Mouse (Mus musculus): ENCODE measurements around the gene Plk2.
A peak's percentile ranks its signal among the peaks of the same experiment; 100 is the strongest.
"Not testable (repeated sequence)": the region's sequence is repeated elsewhere in the genome, so short reads cannot be mapped to it uniquely, and the experiment has no call there.

Plk2 gene

DNA sequence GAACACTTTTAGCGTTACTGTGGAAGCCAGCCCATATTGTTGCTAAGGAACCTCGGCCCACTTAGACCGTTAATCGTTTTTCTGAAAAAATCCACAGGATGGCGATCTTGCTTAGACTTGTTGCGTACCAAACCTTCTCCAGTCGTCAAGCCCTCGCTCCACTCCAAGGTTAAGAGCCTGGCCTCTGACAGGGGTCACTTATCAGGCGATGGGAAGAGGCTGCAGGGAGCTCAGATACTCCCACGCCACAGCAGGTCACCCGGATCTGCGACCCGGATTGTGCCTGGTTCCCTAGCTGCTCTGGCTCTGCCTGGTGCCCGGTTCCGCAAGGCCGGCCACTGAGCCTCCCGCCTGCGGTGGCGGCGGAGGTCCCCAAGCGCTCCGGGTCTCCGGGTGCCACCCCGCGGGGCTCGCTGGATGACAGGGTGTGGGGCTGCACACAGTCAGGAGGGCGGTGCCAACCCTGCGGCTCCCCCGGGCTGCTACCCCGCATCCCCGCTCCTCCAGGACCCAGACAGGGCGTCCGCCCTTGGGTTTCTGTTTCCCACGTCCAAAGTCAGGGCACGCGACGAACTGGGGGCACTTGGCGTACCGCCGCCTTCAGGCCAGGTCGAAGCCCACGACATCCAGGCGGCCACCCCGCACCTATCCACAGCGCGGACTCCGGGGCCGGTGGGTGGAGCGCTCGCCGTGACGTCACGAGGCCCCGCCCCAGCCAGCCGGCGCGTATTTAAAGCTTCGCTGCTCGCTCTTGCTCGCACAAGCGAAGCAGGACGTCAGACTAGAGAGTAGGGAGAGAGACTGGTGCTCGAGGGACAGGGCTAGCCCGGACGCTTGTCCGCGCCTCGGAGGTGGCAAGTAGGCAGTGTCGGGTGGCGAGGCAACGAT, at the start of gene Plk2:
Plk2 (plus strand) TSS at position 756 of the 888 bp plus-strand sequence.
- DNase-seq (ENCODE audit: low read depth, low spot score), result peak; percentile 79

DNA sequence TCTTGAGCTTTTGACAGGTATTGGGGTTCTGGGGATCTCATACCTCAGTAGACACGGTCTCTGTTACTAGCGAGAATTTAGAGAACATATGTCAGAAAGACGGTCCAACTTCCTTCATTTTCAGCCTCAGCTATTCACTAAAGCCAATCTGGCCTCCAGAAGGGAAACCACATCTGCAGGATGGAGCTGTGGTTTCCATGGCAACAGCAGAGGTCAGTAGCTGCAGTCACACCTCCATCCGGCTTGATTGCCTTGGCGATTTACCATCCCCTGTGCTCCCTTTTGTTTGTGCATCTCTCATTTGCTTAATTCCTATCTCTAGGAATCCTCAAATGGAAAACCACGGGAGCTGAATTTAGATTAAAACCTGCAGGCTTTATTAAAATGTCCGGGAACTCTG, 48.1 kb upstream of the Plk2 start:
- peak; percentile 27 for DNase-seq (ENCODE audit: low read depth, low spot score)

DNA sequence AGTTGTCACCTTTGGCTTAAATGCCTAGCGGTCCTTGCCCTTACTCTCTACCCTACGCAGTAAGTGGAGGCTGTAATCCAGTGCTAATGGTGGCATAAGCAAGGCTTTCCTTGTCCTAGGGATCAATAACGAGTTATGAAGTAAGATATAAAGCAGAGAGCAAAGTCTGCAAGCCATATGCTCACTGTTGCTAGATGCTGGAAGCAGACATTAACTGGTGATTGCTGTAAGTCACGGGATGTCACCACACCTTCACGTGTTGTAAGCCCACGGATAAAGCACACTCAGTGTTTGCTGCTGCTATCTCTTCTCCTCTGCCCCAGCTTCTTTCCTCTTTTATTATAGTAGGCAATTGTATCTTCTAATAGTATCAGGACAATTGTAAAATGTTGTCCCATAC, 43.8 kb upstream of the Plk2 start:
- no peak for DNase-seq (ENCODE audit: low read depth, low spot score)

DNA sequence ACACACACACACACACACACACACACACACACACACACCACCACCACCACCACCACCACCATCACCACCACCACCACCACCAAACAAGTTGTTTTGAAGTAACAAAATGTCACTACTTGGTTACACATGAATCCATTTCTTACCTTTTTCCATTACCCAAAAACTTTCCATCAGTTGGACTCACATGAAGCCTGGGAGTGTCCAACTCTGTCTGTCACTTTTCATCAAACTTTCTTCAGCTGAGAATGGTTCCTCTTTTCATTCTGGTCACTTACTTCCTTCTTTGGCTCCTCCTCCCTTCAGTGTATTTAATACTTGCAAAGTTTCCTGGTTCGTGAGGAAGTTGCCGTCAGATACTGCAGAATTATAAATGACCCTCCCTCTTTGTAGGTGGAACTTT, 37.9 kb upstream of the Plk2 start, which contains the start of gene Gapt:
Gapt (minus strand) TSS at position 259 of the 400 bp plus-strand sequence.
- no peak for DNase-seq (ENCODE audit: low read depth, low spot score)

DNA sequence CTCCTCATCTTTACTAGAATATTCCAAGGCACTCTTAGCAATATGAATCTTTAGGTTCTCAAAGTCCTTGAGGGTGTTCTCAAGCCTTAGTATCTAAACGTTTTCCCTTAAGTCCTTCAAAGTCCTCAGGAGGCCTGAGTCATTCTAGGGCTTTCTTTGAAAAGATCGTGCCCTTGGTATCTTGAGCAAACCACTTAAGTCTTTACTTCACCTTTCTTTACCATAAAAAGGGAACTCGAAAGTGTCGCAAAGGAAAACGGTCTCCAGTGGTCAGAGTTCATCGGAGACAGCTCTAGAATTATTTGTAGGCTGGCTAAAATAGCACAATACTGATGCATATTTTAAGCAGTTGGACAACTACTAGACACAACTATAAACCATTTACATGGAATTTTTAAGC, 31.1 kb upstream of the Plk2 start:
- DNase-seq (ENCODE audit: low read depth, low spot score), result no peak

DNA sequence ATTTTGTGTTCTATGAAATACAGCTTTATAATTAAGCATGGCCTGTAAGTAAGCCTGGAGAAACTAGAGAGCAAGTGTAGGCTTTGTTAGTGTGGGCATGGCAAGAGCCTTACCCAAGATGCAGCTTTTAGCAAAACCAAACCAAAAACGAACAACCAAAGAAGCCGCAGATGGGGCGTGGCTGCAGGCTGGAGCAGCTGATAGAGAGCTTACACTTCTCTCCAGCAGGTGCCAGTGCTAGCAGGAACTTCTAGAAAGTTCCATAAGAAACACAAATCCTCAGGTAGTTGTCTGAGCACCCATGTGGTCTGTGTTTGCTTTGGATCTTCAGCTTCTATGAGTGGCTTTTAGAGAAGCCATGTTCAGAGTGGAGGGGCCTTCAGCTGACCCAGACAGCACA, 28.4 kb upstream of the Plk2 start:
- DNase-seq (ENCODE audit: low read depth, low spot score), result no peak

DNA sequence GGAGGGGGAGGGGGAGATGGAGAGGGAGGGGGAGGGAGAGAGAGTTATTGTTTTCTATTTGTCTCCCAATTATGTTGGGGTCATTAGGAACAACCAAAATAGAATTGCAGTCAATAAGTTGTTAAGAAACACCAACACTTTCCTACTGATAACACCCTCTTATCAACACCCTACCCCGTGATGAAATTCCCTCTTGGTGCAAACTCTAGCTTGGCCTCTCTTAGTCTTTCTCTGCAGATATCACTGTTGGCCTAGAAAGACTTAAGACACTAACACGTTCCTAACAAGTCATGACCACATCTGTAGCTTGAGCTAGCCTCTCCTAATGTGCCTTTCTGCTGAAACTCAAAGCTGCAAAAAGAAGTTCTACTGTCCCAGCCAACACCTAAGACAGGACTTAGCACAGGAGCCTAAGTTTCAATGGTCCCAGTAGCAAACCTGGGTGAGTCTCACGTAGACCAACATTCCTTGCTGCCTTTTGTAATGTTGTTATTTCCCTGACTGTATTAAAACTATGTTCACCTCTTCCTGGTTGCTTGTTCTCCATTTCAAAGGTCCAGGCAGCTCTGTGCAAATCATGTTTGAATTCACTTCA, 26.8 kb upstream of the Plk2 start:
- no peak for DNase-seq (ENCODE audit: low read depth, low spot score)

DNA sequence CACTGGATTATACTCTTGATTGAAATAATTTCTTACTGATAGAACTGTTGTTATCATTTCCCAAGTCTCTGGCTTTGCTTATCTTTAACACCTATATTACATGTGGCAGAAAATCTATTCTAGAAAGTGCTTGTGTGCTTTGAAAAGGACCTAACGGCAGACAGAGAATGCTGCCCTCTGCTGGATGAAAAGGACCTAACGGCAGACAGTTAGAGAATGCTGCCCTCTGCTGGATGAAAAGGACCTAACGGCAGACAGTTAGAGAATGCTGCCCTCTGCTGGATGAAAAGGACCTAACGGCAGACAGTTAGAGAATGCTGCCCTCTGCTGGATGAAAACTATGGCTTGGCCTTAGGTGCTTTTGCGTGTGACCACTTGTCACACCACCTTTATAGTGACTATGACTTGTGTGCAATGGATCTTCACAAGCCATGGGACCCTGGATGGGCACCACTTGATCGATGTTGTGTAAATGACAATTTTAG, 26.2 kb upstream of the Plk2 start:
- DNase-seq (ENCODE audit: low read depth, low spot score), result not testable (repeated sequence)

DNA sequence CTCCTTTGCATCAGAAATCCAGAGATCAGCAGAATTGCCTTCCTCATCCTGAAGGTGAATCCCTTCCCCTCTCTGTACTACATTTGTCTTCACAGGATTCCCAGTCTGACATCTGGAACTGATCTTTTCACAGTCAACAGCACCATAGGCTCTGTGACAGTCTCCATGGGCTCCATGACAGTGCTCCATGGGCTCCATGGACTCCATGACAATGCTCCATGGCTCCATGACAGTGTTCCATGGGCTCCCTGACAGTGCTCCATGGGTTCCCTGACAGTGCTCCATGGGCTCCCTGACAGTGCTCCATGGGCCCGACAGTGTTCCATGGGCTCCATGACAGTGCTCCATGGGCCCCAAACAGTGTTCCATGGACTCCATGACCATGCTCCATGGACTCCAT, 25.2 kb upstream of the Plk2 start:
- DNase-seq (ENCODE audit: low read depth, low spot score), result no peak

DNA sequence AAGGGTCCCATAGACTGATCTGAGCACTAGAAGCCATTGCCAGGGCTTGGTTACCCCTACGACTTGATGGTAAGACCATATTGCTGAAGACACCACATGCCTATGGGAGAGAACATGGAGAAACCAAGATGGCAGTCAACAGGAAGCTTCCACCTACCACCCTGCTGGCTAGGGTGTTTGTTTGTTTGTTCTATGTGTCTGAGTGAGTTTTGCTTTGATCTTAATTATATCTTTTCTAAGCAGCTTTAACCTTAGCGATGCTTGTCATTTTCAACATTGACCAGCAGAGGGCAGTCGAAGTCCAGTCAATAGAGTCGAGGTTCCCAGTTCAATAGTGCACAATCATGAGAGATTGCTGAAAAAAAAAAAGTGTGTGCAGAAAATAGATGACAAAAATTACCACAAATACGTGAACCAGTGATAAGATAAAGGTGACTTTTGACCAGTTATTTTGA, 12.4 kb upstream of the Plk2 start:
- no peak for DNase-seq (ENCODE audit: low read depth, low spot score)

DNA sequence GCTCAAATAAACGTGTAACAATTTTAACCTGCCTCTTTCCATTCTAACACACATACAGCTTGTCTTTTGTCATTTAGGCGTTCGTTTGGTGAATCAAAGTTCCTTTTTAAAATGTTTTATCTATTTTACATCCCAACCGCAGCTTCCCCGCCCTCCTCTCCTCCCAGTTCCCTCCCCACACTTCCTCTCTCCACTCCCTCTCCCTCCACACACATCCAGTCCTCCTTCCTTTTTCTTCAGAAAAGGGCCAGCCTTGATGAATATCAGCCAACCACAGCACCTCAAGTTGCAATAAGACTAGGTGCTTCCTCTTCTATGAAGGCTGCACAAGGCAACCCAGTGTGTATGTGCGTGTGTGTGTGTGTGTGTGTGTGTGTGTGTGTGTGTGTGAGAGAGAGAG, 10.3 kb upstream of the Plk2 start:
- no peak for DNase-seq (ENCODE audit: low read depth, low spot score)

DNA sequence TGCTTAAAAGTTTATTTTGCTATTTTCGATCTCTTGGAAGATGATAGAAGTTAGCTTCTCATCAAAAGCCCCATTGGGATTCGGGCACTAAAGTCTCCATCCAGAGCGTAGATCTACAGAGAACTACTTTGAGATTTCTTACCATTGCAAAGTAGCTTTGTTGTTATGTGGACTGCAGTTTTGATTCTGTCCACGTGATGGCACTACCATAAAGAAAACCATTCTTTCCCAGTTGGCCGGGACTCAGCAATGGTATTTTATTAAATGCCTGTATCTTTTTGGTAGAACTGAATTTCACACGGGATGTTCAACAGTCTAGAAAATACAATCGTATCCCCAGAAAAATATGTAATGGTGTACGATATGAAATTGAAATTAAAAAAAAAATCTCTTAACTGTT, 2.6 kb upstream of the Plk2 start:
- DNase-seq (ENCODE audit: low read depth, low spot score), result peak; percentile 62

DNA sequence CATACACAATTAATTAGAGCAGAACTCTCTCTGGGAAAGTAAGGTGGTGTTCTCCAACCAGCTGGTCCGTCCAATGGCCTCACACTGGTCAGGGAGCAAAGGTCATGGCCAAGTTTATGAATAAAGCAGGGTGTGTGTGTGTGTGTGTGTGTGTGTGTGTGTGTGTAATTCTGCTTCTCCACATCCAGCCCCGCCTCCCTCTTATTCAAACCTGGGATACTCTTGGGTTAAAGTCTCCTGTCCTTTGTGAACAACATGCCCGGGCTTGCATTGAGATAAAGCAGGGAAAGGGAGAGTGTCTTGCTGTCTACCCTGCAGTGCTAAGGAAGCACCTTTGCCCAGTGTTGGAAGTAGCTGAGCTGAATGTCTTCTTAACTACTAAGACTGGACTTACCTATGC, 2.2 kb upstream of the Plk2 start:
- DNase-seq (ENCODE audit: low read depth, low spot score), result no peak

DNA sequence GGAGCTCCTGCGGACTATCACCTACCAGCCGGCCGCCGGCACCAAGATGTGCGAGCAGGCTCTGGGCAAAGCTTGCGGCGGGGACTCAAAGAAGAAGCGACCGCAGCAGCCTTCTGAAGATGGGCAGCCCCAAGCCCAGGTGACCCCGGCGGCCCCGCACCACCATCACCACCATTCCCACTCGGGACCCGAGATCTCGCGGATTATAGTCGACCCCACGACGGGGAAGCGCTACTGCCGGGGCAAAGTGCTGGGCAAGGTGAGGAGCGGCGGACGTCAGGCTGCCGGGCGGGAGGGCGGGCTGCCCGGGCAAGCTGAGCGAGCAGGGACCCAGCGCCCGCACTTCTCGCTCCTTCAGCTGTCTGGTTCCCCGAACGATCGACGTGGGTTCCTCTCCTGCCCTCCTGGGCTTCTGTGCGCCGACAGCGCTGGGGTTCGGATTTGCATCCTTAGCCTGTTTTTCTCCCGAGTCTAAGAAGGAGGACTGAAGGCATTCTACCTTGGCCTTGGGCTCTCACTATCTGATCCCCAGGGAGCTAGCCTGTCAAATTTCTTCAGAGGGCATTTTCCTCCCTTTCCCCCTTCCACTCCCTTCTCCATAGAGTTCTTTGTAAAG, 441 bp downstream of the Plk2 start:
- DNase-seq (ENCODE audit: low read depth, low spot score), result no peak

DNA sequence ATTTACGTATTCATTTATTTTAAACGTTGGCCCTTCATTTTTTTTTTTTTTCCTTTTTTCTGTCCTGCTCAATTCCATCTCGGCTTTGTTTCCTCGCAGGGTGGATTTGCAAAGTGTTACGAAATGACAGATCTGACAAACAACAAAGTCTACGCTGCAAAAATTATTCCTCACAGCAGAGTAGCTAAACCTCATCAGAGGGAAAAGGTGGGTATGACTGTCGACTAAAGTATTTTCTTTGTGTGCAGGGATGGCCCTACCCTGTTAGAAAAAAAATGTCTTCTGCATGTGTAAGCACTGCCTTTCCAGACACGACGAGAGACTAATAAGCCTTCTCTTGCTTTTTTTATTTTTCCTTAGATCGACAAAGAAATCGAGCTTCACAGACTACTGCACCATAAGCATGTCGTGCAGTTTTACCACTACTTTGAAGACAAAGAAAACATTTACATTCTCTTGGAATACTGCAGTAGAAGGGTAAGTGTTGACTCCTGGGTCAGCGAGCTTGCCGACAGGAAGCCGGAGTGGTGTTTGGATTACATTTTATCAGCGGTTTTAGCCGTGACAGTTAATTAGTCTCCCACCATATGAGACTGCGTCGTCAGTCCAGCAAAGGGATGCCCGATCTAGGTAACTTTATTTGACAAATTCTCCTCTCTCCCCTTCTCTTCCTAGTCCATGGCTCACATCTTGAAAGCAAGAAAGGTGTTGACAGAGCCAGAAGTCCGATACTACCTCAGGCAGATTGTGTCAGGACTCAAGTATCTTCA, 1.3 kb downstream of the Plk2 start:
- no peak for DNase-seq (ENCODE audit: low read depth, low spot score)

DNA sequence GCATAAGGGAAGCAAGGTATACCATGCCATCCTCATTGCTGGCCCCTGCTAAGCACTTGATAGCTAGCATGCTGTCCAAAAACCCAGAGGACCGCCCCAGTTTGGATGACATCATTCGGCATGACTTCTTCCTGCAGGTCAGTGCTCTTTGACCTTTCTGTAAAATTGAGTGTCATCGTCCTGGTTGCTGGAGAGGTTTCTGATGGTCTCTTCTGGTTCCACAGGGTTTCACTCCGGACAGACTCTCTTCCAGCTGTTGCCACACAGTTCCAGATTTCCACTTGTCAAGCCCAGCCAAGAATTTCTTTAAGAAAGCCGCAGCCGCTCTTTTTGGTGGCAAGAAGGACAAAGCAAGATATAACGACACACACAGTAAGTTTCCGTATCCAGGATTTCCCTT, 2.9 kb downstream of the Plk2 start:
- no peak for DNase-seq (ENCODE audit: low read depth, low spot score)

DNA sequence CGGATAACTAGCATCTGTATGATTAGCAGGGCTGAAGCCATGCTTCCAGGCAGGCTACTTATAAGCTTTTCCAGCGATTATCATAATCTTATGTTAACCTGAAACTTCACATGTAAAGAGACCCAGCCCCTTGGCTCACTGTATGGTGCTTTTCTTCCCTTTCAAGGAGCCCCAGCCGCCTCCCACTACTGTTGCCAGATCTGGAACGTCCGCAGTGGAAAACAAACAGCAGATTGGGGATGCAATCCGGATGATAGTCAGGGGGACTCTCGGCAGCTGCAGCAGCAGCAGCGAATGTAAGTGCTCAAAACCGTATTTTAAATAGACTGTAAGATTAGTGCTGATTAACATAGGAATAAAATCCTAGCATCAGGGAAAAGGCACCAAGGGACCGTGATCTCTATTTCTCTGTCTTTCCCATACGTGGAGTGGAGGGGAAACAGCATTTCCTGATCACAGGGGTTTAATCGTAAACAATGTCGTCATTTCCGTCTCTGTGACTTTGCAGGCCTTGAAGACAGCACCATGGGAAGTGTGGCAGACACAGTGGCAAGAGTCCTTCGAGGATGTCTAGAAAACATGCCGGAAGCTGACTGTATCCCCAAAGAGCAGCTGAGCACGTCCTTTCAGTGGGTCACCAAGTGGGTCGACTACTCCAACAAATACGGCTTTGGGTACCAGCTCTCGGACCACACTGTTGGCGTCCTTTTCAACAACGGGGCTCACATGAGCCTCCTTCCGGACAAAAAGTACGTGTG, 3.8 kb downstream of the Plk2 start:
- DNase-seq (ENCODE audit: low read depth, low spot score), result no peak

DNA sequence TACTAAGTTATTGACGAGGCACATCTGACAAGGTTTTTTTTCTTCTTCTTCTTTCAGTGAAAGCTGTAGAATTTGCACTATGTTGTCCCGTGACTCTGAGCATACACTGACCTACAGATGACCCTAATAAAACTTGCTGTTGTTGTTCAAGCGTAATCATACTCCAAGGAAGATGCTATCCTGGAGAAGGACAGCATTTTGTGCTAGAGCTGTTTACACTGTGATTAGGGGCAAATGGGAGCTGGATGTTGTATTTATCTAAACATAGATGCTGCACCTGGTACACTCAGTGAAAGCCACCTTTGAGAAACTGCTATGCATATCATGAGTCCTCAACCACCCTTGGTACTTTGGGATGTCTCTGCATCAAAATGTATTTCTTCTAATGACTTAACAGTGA, 6.6 kb downstream of the Plk2 start:
- no peak for DNase-seq (ENCODE audit: low read depth, low spot score)

DNA sequence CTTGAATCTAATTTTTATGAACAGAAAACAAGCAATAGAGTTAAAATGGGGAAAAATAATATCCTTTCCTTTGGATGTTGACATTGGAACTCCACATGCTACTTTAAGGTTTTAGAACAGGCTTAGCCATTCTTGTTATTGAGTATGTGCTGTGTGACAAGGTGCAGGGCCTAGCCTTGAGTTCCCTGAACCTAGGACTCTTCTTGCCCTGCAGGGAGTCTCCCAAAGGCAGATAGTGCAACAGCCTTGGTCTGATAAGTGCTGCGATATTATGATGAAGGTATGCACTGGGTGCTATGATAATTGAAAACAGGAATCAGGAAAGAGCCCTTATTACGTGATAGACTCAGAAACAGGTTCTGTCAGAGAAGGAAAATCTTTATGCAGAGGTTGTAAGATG, 7.0 kb downstream of the Plk2 start:
- DNase-seq (ENCODE audit: low read depth, low spot score), result no peak

DNA sequence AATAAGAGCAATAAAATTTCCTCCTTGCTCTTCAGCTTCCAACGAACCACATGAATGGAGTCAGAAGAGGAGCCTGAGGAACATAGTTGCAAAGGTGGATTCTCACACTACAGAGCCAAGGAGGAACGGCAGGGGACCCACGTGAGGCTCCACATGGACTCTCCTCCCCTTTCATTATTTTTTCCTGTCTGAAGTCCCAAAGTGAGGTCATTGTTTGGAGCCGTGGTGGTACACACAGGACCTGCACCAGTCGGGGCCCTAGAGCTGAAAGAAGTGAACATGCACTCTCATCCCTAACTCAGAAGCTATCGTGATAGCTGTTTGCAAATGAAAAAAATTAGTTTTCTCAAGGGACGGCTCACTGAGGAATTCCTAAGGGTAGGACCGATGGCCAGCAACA, 9.2 kb downstream of the Plk2 start:
- DNase-seq (ENCODE audit: low read depth, low spot score), result no peak

DNA sequence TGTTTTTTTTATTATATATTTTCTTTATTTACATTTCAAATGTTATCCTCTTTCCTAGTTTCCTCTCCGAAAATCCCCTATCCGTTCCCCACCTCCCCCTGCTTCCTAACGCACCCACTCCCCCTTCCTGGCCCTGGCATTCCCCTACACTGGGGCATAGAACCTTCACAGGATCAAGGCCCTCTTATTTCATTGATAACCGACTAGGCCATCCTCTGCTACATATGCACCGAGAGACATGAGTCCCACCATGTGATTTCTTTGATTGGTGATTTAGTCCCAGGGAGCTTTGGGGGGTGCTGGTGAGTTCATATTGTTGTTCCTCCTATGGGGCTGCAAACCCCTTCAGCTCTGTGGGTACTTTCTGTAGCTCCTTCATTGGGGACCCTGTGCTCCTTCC, 9.8 kb downstream of the Plk2 start:
- not testable (repeated sequence) for DNase-seq (ENCODE audit: low read depth, low spot score)
